Mouse (Mus musculus) Patski (cell line): ENCODE measurements around the gene Galnt9. TPM values are rescaled to one million over a fixed set of nuclear protein-coding genes. Genes with fewer than 3 reads are reported as not detected.

Experiments used
- ATAC-seq: fragments of 100-300 bp; one replicate; pipeline ENCODE4 v1.8.0; 2021
- CTCF ChIA-PET: fragments of 350-600 bp; sonication (Branson Sonifier 250); formaldehyde crosslinking; loops from one replicate; lab custom pipeline; 2022; ENCODE audit warnings: inconsistent platforms; lab: Charles Lee
- POLR2A ChIA-PET: fragments of 350-600 bp; sonication (Branson Sonifier 250); formaldehyde crosslinking; loops from one replicate; lab custom pipeline; 2022; ENCODE audit warnings: antibody characterized with exemption, inconsistent platforms; lab: Charles Lee
- DNase-seq: peaks from one replicate; pipeline ENCODE4 v3.0.0-alpha.2; 2011; ENCODE audit warnings: low read depth, low spot score
- H3K27me3 ChIP-seq: fragments of 371-371 bp; one replicate; pipeline ENCODE4 v1.5.1; 2021
- CTCF ChIP-seq: fragments of 100-300 bp; IDR thresholded peaks from one replicate; pipeline ENCODE4 v1.5.1; 2021
- in situ Hi-C: fragments of 300-500 bp; cut with MboI; formaldehyde crosslinking; loops from 3 replicates; pipeline ENCODE4 v1.11.1; 2018; ENCODE audit warnings: low pct_unique_long_range_greater_than_20kb, mixed read lengths
- polyA plus RNA-seq: library from polyadenylated mRNA; unstranded; gene quantifications from one replicate; pipeline ENCODE4 v1.2.3, GENCODE M21; 2021

Gene Galnt9
- polyA plus RNA-seq, 1 experiment from 2014 or later, result not detected

DNA sequence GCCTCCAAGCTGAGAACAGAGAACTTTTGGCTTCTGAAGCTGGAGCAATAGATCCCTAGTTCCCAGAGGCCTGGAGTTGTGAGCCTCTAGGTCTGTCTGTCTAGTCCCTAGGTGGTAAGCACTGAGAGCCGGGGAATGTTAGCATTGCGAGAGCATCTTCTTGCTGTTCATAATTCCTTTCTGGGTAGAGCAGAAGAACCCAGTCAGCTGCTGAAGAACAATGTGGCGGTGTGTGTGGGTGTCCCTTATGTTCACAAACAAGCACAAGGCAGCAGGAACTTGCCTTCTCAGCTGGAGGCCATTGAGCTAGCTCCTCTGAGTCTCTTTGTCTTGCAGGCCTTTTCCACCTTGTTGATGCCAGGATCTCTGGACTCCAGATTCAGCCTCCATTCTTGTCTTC lies 36.2 kb upstream of the Galnt9 start:
- ATAC-seq (no peak), DNase-seq (no peak)
- POLR2A ChIA-PET, result no interaction called here
- CTCF ChIA-PET, result interaction anchor here (0.6 to 1.5 kb wide), 3 partner anchors 10 to 36 kb away, joined by 4 to 5 read pairs (median 4); no protein-coding TSS in a partner anchor
- no peak for TF ChIP-seq CTCF
- in situ Hi-C loops, result no loop called here
- H3K27me3 ChIP-seq, result peaks cover 13% of the 10 kb centered on the region

DNA sequence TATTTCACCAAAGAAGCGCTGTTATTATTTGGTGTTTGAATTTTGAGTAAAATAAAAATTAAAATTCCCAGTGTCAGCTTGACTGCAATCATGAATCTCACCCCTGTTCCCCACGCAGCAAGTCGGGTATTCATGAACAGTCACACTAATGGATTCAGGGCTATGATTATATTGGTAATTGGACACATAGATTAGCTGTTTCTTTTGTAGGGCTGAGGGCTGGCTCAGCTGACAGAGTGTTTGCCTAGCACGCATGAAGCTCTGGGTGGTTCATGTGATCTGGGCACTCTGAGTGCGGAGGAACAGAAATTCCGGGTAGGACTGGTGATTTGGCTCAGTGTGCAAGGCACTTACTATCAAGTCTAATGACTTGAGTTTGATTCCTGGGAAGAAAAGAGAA lies 33.8 kb upstream of the Galnt9 start:
- in situ Hi-C loops, result no loop called here
- ChIA-PET CTCF (interaction anchor here (0.8 to 1.2 kb wide), 2 partner anchors 16 to 126 kb away, joined by 3 read pairs; no protein-coding TSS in a partner anchor), POLR2A (interaction anchor here (1.1 kb wide), 1 partner anchor 15 kb away, joined by 3 read pairs; no protein-coding TSS in a partner anchor)
- ATAC-seq (no peak), DNase-seq (no peak)
- peaks cover 16% of the 10 kb centered on the region for H3K27me3 ChIP-seq
- no peak for TF ChIP-seq CTCF

DNA sequence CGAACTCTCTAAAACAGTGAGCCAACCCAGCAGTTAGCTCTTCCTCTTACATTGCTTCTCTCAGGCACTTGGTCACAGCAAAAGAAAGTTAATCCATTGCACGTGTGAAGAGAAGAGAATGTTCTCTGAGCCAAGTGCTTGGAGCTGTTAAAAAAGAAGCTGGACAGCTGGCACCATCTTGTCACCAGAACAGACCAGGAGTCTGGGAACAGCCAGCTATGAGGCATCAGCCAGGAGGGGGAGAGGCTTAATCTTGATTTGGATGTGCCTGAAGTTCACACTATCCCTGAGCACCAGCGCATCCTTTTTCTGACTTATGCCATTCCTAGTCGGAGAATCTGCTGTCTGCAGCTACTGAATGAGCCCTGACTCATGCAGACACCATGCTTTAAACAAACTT lies 30.4 kb upstream of the Galnt9 start:
- in situ Hi-C loops, result no loop called here

GRCm38 (mm10) chr5:110514694-110515093 lies 29.5 kb upstream of the Galnt9 start:
- no peak for DNase-seq
- in situ Hi-C loops, result no loop called here
- ChIA-PET POLR2A (interaction anchor here (0.5 kb wide), 1 partner anchor 142 kb away, joined by 3 read pairs; no protein-coding TSS in a partner anchor), CTCF (interaction anchor here (1.6 kb wide), 1 partner anchor 9 kb away, joined by 4 read pairs; no protein-coding TSS in a partner anchor)
- H3K27me3 ChIP-seq, result peaks cover 16% of the 10 kb centered on the region
- ATAC-seq, result no peak
- TF ChIP-seq CTCF, result no peak

More for the DNA sequence above, 30.4 kb upstream of the Galnt9 start:
- ATAC-seq (no peak), DNase-seq (no peak)
- ChIA-PET CTCF (no interaction called here), POLR2A (no interaction called here)
- TF ChIP-seq CTCF, result no peak
- H3K27me3 ChIP-seq, result peaks cover 18% of the 10 kb centered on the region

DNA sequence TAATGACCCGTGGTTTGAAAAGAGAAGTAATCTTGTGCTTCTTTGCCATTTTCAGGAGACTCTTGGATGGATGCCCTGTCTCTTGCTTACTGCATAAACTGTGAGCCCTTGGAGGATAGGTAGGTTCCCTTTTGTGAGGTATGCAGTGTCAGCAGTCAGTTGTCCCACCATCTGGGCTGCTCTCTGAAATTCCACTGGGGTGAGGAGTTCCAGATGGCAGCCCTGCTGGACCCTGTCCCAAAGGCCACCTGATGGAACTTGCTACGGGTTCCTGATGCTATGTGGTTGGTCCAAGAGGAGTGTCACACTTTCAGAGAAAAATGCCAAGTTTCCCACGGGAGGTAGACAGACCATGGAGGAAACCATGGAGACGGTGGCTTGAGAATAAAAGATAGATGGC lies 27.8 kb upstream of the Galnt9 start:
- no peak for TF ChIP-seq CTCF
- ATAC-seq (no peak), DNase-seq (no peak)
- in situ Hi-C loops, result no loop called here
- ChIA-PET POLR2A (no interaction called here), CTCF (interaction anchor here (0.8 kb wide), 1 partner anchor 11 kb away, joined by 3 read pairs; no protein-coding TSS in a partner anchor)
- H3K27me3 ChIP-seq, result peaks cover 12% of the 10 kb centered on the region

GRCm38 (mm10) chr5:110518086-110518783 lies 25.9 kb upstream of the Galnt9 start:
- ATAC-seq, result no peak
- no peak for DNase-seq
- TF ChIP-seq CTCF, result no peak
- in situ Hi-C loops, result no loop called here
- peaks cover 15% of the 10 kb centered on the region for H3K27me3 ChIP-seq
- ChIA-PET POLR2A (no interaction called here), CTCF (interaction anchor here (1.2 kb wide), 1 partner anchor 11 kb away, joined by 5 read pairs; no protein-coding TSS in a partner anchor)

DNA sequence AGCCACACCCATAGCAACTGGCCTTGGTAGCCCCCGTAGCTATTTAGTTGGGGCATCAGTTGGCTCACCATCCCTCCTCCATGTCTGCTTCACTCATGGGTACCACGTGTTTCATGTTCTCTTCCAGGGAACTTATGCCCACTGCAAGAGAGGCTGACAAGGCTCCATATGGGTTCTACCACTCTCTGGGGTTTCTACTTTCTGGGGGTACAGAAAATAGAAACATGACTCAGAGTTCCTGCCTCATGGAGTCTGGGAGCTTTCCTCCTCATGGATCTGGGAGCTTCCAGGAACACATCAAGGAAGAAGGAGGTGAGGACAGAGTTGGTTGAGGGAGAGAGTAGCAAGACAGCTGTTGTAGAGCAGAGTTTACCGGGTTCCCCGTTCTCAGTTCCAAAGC lies 23.2 kb upstream of the Galnt9 start:
- ChIA-PET CTCF (interaction anchor here (1.4 kb wide), 1 partner anchor 9 kb away, joined by 4 read pairs; no protein-coding TSS in a partner anchor), POLR2A (no interaction called here)
- peaks cover 12% of the 10 kb centered on the region for H3K27me3 ChIP-seq
- ATAC-seq (no peak), DNase-seq (no peak)
- TF ChIP-seq CTCF, result no peak
- in situ Hi-C loops, result no loop called here

DNA sequence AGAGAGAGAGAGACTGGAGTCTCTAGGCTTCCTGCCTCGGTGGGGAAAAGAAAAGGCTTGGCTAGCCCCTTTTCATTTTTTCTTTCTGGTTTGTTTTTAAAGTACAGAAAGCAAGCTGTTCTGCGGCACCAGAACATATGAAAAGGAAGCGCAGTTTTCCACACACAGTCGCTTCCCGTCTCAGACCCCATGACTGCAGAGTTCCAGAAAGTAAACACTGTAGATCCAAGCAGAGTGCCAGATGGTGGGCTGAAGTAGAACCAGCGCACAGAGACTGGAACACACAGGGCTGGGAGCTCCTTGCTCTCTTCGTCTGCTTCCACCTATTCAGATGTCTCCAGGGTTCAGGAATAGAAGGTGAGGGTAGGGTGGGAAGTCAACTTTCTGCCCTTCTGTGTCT lies 22.3 kb upstream of the Galnt9 start:
- no peak for DNase-seq
- POLR2A ChIA-PET, result no interaction called here
- CTCF ChIA-PET, result interaction anchor here (1.4 kb wide), 1 partner anchor 10 kb away, joined by 4 read pairs; no protein-coding TSS in a partner anchor
- no peak for TF ChIP-seq CTCF
- in situ Hi-C loops, result no loop called here
- peaks cover 12% of the 10 kb centered on the region for H3K27me3 ChIP-seq
- ATAC-seq, result no peak

DNA sequence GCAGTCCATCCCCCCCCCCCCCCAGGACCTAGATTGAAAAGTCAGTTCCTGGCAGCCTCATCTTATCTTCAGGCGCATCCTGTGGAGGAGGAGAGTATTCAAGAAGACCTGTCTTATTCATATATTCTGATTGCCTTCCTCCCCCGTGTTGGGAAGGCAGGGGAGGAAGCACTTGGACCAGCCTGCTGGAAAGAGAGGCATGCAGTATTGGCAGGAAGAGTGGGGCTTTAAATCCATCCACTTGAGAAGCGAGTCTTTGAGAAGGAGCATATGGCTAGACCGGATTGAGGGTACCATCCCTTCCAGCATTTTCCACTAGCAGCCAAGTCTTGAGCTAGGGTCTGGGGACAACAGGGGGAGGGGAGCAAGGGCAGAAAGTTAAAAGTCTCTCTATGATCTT lies 20.9 kb upstream of the Galnt9 start:
- peaks cover 9% of the 10 kb centered on the region for H3K27me3 ChIP-seq
- no peak for TF ChIP-seq CTCF
- ChIA-PET POLR2A (no interaction called here), CTCF (interaction anchor here (1.4 kb wide), 1 partner anchor 29 kb away, joined by 4 read pairs; no protein-coding TSS in a partner anchor)
- no peak for DNase-seq
- in situ Hi-C loops, result no loop called here
- ATAC-seq, result no peak

DNA sequence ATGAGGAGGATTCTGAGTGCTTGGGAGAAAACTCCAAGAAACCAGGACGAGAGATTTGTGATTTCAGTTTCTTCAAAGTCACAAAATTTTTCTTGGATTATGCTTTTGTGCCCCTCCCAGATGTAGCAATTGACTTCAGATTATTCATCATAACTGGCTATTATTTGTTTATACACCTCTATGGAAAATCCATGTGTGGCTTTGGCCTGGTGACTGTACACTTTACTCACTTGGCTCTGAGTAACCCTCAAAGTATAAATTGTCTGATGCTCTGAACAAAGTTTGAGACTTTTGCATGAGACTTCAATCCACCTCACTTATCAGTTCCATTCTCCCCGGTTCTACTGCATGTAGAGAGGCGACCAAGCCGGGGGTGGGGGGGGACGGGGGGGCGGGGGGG lies 18.5 kb upstream of the Galnt9 start:
- ATAC-seq, result no peak
- POLR2A ChIA-PET, result no interaction called here
- no peak for DNase-seq
- CTCF ChIA-PET, result interaction anchor here (1.0 to 1.1 kb wide), 2 partner anchors 12 kb away, joined by 3 read pairs; no protein-coding TSS in a partner anchor
- no peak for TF ChIP-seq CTCF
- in situ Hi-C loops, result no loop called here
- peaks cover 11% of the 10 kb centered on the region for H3K27me3 ChIP-seq

GRCm38 (mm10) chr5:110526556-110526955 lies 17.6 kb upstream of the Galnt9 start:
- no peak for ATAC-seq
- peaks cover 9% of the 10 kb centered on the region for H3K27me3 ChIP-seq
- in situ Hi-C loops, result no loop called here
- CTCF ChIA-PET, result interaction anchor here (1.0 to 1.1 kb wide), 3 partner anchors 11 to 27 kb away, joined by 3 read pairs; no protein-coding TSS in a partner anchor
- TF ChIP-seq CTCF, result no peak
- POLR2A ChIA-PET, result no interaction called here
- no peak for DNase-seq
